Mouse (Mus musculus): ENCODE measurements around the gene Bloc1s3.
"Not testable (repeated sequence)": the region's sequence is repeated elsewhere in the genome, so short reads cannot be mapped to it uniquely, and the experiment has no call there.

The Bloc1s3 gene

DNA sequence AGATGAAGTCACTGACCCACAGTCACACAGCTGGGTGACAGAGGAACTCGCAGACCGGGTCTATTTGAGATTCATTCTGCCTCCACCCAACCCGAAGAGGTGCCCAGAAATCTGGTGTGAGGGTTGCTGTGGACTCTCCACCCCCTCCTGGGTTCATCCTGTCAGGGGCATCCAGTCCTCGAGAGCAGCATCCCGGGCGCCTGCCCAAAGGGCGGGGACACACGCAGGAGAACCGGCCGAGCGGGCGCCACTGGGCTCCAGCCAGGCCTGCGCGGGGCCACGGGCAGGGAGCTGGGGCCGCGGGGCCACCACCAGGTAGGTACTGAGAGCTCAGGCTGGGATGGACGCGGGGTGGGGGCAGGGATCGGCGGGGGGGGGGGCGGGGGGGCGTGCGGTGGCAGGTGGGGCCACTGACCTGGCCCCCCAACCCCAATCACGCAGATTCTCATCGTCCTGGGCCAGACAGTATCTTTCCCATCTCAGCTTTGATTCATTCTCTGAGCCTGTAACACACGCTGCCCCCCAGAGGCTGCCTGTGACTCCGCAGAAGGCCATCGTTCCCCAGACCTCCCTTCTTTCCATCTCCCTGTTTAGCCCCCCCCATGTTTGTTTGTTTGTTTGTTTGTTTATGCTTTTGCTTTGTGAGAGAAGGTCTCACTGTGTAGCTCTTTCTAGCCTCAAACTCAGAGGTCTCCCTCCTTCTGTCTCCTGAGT is 9.6 kb upstream of the Bloc1s3 start, which contains the start of gene Nkpd1:
Gene Nkpd1, plus strand, starts transcription at position 187 of the 714 bp plus-strand sequence.
- DNase-seq: no peak

DNA sequence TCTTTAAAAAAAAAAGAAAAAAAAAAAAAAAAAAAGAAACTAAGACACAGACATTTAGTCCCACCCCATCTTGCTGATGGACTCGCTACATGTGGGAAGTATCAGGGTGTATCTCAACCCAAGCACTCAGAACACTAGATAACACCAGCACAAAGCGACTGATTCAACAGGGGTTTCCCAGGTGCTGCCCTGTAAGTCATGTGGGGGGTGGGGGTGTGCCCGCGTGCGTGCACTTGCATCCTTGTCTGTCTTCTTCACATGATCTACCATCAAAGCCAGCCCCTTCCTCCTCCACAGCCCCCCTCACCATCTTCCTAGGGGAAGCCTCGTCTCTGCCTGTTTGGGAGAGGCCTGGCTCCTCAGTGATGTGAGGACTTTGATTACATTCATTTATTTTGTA is 4.2 kb upstream of the Bloc1s3 start:
- DNase-seq: no peak

DNA sequence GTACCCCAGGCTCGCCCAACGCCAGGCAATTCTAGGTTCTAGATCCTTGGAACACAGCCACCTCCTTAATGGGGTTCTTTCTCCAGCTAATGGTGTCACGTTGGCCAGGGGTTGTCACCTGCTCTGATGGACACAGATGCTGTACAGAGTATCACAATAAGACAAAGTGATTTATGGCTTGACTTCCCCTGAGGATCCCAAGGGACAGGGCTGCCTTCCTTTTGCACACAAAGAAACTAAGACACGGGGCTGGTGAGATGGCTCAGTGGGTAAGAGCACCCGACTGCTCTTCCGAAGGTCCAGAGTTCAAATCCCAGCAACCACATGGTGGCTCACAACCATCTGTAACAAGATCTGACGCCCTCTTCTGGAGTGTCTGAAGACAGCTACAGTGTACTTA is 3.8 kb upstream of the Bloc1s3 start:
- DNase-seq: not testable (repeated sequence)

DNA sequence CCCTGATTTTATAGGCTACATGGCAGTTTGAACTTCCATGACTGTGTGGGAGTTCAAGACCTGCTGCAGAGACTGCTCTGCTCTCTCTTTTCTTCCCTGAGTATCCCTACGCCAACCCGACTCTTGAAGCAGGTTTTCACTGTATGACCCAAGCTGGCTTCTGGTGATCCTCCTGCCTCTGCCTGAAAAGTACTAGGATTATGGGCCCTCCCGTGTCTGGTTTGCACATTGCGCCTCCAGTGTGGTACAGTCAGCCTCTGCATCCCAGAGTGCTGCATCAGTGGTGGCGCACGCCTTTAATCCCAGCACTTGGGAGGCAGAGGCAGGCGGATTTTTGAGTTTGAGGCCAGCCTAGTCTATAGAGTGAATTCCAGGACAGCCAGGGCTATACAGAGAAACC is 1.6 kb upstream of the Bloc1s3 start:
- DNase-seq: no peak

DNA sequence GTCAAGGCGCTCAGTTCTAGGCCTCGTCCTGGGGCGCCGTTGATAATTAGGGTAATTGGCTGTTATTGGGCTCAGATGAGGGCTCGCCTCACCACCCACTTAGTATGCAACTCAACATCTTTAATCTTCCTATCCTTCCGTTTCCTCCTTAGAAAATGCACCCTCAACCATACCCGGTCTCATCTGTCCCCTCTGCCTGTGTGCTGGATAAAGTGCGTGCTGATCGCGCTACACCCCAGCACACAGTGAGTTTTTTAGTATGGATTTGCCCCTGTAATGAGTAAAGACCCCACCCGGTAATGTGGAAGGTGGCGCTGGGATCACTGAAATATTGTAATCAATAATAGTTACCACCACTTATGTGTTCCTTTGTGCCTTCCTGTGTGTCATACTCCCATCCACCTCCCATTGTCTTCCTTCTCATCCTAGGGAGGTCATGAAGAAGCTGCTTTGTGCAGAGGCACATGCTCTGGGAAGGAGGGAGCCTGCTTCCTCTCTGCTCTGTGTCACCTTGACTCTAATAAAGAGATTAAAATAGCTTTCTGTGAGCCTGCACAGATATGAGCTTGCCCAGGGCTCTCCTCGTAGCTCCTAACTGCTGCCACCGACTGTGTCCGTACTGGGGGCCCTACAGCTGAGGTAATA is 879 bp upstream of the Bloc1s3 start:
- DNase-seq: no peak

DNA sequence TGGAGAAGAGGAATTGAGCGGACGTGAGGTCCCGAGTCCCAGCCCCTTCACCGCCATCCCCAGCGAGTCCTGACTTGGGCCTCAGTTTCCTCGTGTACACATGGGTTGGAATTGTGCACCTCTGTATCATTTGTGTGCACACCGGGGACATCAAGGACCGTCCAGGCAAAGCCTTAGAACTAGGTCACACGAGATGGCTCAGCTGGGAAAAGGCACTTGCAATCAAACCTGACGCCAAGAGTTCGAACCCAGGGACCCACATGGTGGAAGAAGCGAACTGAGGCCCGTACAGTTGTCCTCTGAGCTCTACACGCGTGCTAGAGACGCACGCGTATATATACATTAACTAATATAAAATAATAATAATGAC is 570 bp downstream of the Bloc1s3 start:
- no peak for DNase-seq

DNA sequence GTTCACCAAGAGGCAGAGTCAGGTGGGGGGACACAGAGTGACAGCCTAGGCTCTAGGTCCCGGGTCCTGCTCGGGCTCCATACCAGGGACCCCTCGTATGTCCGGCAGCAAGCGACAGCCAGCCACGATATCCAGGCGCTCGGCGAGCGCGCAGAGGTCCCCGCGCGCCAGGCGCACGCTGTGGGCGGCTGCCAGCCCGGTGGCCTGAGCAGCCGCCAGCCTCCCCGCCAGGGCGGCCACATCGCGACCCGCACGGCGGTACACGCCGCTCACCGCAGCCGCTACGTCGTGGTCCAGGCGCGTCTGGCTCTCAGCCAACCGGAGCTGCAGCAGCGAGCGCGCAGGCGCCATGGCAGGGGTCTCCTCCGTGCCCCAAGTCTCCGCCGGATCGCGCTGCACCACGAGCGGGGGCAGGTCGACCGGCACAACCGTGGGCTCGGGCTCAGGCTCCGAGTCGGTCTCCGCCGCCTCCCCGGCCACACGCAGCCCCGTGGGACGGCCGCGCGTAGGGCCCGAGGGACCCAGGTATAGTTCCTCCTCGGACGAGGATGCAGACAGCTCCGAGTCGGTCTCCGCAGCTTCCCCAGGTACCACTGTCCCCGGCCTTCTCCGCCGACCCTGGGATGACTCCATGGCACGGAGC is 1.1 kb downstream of the Bloc1s3 start:
- no peak for DNase-seq

DNA sequence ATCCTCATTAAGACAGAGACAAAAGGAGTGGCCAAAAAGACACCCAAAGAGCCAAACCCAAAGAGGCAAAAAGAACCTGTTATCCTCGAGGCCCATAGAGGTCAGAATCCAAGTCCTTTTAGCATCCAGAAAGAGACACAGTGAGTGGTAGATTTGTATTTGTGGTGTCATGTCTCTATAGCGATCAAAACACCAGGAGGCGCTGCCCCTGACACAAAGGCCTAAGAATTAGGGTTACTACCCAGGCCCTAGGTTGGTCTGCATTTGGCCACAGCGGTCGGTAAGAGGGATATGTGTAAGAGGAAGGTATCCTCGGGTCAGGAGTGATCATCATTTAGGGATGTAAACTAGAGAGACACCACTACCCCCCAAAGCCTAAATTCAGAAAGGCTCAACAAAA is 1.8 kb downstream of the Bloc1s3 start:
- DNase-seq: no peak

DNA sequence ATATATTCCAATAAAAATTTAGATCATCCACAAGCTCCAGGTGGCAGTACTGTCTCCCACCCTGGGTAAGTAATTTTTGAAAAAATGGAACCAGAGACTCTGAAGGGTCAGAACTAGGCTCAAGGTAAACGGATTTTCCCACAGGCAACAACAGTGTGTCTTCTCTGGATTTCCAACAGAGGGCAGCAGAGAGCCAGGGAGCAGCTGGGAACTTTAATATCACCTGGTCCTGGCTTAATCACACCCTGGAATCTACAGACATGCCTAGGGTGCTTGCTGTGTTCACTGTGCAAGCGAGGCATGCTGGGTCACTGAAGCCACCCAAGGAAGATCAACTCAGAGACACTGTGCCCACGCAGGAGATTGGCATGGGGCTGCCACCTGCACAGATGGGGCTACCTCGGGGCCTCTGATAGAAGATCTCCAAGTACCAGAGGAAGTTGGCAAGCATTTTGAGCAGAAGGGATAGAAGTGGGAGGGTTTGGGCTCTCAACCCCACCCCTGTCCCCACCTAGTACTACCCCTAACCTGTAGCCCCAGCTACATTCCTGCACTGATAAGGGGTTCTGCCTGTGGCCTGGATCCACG is 4.6 kb downstream of the Bloc1s3 start:
- peak; percentile 55 for DNase-seq

DNA sequence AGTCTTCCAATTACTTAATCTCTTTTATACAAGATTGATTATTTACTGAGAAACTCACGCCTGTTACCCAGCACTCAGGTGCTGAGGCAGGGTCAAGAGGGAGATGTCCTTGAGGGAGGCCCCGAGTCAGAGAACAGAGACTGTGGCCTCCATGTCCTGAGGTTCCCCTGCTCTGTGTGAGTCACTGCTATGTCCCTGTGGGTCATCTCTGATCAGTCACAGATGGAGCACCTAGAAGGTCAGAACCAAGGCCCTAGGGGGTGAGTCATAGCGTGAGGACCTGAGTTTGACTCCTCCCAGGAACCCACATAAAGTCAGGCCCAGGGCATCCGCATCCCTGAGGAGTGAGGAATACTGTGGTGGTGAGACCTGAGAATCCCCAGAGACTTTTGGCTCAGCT is 6.5 kb downstream of the Bloc1s3 start:
- no peak for DNase-seq

DNA sequence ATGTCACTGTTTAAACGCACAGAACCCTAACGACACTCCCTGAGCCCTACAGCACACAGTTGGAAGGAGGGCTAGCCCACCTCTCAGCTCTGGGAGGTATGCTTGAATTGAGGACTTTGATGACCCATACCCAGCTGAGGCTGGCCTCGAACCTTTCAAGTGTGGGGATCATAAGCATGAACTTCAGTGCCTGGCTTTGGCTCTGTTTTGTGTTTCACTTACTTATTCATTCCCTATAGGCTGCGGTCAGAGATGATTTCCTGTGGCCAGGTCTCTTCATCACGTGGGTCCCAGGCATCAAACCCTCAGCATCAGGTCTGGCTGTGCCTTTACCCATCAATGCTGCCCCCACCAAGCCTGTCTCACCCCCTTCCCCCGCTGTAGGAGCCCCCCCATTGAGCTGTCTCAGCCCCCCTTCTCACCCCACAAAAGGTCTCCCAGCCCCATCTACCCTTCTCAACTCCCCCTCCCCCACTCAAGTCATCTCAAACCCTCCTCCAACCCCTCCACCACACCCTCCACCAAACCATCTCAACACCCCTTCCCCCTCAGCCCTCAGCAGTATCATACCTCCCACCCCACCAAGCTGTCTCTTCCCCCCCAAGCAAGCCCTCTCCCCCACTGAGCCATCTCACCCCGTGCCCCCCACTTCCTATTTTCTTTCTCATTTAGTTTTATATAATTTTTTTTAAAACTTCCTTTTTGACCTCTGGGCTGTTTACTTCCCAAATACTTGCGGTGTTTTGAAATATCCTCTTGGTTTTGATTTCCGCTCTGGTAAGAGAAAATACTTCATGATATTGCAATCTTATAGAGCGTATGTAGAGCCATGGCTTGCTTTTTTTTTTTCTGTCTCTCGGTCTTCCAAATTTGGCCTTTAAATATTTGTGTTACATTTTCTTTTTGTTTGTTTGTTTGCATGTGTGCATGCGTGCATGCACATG is 7.5 kb downstream of the Bloc1s3 start:
- no peak for DNase-seq

DNA sequence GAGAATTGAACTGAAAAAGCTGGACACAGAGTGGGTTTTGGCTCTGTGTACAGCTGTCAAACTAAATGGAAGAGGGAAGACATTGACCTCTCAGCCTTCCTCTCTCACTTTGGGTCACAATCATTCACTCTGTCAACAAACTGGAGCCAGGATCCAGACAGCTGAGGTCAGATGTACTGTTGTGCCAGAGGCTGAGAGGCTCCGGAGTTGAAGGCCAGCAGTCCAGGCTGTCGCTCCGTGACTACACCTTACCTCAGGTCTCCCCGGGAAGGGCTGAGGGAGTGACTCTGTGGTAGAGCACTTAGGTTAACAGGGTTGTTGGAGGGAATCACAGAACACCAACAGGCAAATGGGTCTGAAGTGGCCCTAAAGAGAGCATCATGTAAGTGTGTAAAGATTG is 9.8 kb downstream of the Bloc1s3 start:
- no peak for DNase-seq

DNA sequence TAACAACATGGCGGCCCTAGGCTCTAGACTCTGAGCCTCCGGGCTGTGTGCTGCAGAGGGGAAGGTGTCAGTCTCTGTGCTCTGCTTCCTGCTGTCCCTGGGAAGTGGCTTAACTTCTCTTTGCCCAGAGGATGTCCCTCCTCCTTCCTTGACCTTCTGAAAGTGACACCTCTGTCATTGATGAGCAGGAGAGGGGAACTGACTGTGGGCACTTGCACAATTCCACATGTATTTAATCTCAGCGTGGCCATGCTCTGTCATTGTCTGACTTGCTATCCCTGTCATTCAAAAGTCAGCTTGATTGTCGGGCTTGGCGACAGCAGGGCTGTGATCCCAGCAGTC is 12.0 kb downstream of the Bloc1s3 start:
- DNase-seq: no peak

DNA sequence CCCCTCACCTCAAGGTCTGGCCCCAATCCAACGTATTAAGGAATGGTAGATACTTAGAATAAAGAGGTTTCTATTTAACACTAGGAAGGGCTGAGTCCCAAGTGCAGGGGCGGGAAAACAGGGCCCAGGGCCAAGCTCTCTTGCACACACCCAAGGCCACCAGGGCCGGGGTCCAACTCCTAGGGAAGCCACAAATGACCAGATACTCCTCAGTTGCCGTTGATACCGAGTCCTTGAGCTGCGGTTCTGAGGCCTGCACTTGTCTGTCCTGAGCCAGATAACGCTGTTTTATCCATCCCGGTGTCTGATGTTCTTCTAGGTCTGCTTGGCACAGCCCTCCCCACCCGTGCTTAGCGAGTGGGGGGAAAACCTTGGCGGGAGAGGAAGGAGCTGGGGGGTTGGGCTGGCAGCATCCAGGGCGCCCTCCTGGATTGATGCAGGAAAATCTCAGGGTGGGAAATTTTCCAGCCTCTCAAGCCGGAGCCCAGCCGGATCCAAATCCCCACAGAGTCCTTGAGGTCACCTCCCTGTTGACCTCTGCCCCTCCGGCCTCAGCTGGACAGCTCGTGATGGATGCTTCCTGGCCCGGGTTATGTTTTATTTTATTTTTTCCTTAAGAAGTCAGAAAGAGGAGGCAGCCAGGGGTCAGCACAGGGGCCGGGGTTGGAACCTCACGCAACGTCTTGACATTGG is 12.5 kb downstream of the Bloc1s3 start:
- peak; percentile 80 for DNase-seq

DNA sequence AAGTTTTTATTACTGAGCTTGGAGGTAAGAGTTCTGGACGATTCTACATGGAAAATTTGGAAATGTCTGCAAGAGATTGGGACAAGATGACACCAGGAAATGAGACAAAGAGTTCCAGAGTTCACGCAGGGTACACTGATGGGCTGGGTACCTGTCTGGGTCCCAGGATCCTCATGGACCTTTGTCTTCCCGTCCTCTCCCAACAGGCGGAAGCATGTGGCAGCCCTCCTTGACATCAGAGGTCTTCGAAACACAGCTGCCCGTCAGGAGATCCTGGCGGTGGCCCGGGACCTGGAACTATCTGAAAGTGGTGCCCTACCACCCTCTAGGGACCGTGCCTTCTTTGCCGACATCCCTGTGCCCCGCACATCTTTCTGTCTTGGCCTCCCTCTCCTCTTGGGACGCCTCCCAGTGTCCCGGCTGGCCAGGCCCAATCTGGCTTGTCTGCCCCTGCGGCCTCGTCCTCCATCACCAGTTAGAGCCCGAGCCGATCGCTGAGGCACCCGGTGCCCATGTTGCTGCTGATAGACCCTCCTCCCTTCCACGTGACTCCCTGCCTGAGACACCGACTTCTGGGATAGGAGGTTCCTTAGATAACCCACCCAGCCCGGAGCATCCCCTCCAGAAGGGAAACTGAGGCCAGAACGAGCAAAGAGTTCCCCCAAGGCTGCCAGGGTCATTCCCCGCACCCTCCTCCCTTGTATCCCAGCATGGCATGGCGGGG is 13.3 kb downstream of the Bloc1s3 start:
- peak; percentile 42 for DNase-seq

DNA sequence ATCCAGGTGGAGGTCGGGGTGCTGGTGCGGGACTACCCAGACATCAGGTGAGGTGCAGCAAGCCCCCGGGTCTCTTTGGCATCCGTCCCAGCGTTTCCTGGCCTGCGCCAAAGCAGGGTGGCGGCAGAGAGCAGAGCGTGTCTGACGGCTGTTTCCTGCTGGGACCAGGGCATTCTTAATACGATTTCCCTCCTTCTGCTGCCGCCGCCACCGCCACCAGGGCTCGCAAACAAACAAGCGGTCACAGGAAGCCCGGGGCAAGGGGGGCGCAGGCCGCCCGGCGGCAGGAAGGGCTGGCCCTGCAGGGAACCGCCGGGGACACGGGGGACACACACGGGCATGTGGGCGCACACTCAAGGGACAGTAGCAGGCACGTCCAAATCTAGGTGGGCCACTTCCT is 16.4 kb downstream of the Bloc1s3 start:
- peak; percentile 80 for DNase-seq

DNA sequence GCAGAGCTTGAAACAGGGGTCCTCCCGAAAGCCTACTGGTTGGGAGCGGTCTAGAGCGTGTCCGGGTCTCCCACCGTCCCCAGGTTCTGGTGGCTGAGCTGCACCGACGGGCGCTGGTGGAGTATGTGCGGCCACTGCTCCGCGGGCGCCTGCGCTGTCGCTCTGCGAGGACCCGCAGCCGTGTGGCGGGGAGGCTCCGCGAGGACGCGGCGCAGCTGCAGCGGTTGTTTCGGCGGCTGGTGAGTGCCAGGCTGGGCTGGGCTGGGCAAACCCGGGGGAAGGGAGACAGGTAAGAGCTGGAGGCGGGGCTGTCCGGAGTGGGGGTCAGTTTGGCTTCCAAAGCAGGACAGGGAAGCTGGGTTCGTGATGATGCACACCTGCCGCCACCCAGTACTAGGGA is 18.6 kb downstream of the Bloc1s3 start:
- no peak for DNase-seq

DNA sequence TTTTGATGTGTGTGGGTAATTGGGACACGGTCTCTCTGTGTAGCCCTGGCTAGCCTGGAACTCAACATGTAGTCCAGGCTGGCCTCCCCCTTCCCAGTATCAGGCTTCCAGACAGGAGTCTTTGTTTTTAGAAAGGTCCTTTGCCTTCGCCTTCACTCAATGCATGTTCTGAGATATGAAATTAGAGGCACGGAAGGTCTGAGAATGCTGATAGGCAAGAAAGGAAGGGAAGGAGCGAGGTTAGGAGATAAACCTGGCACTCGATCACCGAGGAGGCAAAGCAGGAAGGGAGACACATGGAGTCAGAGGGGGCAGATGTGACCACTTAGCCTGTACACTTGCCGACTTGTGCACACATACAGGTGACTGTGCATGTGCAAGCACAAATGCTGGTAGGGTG is 21.6 kb downstream of the Bloc1s3 start:
- DNase-seq: no peak

DNA sequence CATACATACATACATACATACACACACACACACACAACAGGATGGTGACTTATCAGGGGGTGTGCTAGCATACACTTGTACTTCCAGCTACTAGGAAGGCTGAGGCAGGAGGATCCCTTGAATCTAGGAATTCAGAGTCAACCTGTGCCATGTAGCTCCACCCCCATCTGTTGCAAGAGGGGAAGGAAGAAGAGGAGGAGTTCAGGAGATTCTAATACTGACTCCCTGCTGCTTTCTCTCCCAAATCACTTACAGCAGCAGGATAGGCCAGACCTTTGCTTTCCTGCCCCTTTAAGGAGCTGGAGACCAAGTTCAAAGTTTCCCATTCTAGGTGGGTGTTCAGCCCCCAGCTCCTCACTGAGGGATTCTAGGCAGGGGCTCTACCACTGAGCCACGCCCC is 22.7 kb downstream of the Bloc1s3 start:
- DNase-seq: no peak

DNA sequence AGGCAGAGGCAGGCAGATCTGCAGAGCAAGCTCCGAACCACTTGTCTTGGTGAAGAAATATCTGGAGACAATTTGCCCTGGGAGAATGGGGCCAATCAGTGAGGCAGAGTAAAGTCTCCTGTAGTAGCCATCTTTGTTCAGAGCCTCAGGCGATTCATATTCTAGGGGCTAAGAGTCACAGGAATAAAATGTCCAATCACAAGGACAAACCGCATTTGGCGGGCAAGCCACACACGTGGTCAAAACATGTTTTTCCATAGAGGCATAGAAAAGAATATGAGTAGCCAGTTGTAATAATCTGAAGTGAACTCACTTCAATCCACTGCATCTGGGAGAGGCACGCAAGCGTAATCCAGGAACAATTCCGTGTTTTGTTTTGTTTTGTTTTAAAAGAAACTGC is 24.9 kb downstream of the Bloc1s3 start:
- DNase-seq: no peak

DNA sequence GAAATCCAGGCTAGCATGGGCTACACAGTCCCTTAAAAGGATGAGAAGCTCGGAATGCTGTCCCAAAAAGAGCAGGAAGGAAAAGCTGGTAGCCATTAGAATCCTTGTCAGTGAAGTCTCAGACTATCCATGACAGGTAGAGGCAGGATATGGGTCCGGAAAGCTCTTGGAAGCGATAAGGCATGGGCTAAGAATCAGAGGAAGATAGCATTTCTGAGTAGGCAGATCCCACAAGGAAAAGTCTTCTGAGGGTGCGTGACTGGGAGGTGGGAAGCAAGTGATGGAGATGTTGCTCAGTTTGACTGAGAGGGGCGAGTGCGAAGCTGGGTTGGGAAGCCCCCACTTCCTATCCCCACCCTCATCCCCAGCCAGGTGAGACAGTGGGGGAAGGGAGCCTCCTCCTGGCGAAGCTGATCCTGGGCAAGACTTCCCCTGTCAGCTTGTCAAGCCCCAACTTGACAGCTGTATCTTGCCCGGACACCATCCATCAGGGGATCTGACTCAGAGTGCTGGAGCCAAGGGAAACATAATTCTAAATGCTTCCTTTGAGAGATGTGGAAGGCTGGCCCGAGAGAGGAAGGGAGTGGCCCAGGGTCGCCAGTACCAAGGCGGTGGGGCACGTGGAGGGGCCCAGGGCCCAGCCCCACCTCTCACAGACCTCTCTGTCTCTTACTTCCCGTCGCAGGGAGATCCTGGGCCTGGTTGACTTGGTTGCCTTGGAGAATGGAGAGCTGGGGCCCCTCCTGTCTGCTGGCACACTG is 30.4 kb downstream of the Bloc1s3 start:
- DNase-seq: peak; percentile 59

All from kidney, adult 18-20 months (tissue).